Mouse (Mus musculus) limb, embryonic 10.5 days (tissue): ENCODE measurements around the gene Zfp346. TPM values are rescaled to one million over a fixed set of nuclear protein-coding genes. Genes with fewer than 3 reads are reported as not detected.
"Not testable (repeated sequence)": the region's sequence is repeated elsewhere in the genome, so short reads cannot be mapped to it uniquely, and the experiment has no call there.

Experiments
- DNase-seq: peaks from one replicate; pipeline ENCODE4 v3.0.0-alpha.2; 2017; ENCODE audit warnings: low spot score
- H3K27ac ChIP-seq: fragments of 300-500 bp; sonication (generic); 2 replicates; pipeline ENCODE4 v1.5.1; 2016; ENCODE audit warnings: mild to moderate bottlenecking
- H3K27me3 ChIP-seq: fragments of 300-500 bp; sonication (generic); 2 replicates; pipeline ENCODE4 v1.6.1; 2016; ENCODE audit warnings: low read depth, mild to moderate bottlenecking; ENCODE audit not compliant: poor library complexity, severe bottlenecking
- H3K36me3 ChIP-seq: fragments of 300-500 bp; sonication (generic); 2 replicates; pipeline ENCODE4 v1.6.1; 2016; ENCODE audit warnings: mild to moderate bottlenecking, moderate library complexity
- H3K4me1 ChIP-seq: fragments of 300-500 bp; sonication (generic); 2 replicates; pipeline ENCODE4 v1.6.1; 2016
- H3K4me3 ChIP-seq: fragments of 300-500 bp; sonication (generic); 2 replicates; pipeline ENCODE4 v1.5.1; 2016; ENCODE audit warnings: mild to moderate bottlenecking, moderate library complexity
- H3K9me3 ChIP-seq: fragments of 300-500 bp; sonication (generic); replicated peaks from 2 replicates; pipeline ENCODE4 v1.6.1; 2016; ENCODE audit warnings: mild to moderate bottlenecking
- WGBS: fragments of 180-500 bp; shearing (Covaris S2); methylation state at CpG from one replicate; pipeline ENCODE4 v1.1.7; 2016; 5-methylcytosine and 5-hydroxymethylcytosine counted together
- polyA plus RNA-seq: library from polyadenylated mRNA; unstranded; fragments of >200 nt; fragmentation: Nextera tagmentation; extraction: Ambion mirVana; gene quantifications from 2 replicates; pipeline ENCODE4 v1.2.1, GENCODE M21; 2016

Zfp346 gene
- 25.0 and 30.0 TPM in 2 replicates for polyA plus RNA-seq

- peaks cover 11% of the 10 kb centered on the region for H3K4me1 ChIP-seq
- WGBS = under 1% methylated on average over 65 of the region's 66 CpGs
- peak within 1 kb of the TSS; percentile 88 for H3K4me3 ChIP-seq
These were observed at the start of gene Zfp346 for GRCm38 (mm10) chr13:55105045-55105952. TSS of gene Zfp346 (plus strand) at chr13:55105311.

GRCm38 (mm10) chr13:55058042-55058441 lies 47.1 kb upstream of the Zfp346 start:
- no peaks in the 10 kb centered on the region for H3K4me1 ChIP-seq
- DNase-seq = no peak
- 93% methylated on average over 2 of the region's 2 CpGs for WGBS
- H3K36me3 ChIP-seq = peaks cover 28% of the 10 kb centered on the region
- H3K4me3 ChIP-seq = no peak overlapping the region
- H3K27ac ChIP-seq = no peak overlapping the region
- H3K27me3 ChIP-seq = no peaks in the 10 kb centered on the region
- H3K9me3 ChIP-seq = no peaks in the 10 kb centered on the region

More at GRCm38 (mm10) chr13:55105045-55105952, at the start of gene Zfp346:
- peak; percentile 96 for DNase-seq
- H3K36me3 ChIP-seq = peaks cover 24% of the 10 kb centered on the region
- no peaks in the 10 kb centered on the region for H3K27me3 ChIP-seq
- H3K9me3 ChIP-seq = no peaks in the 10 kb centered on the region
- H3K27ac ChIP-seq = peak within 1 kb of the TSS; percentile 92

- no peak for DNase-seq
- Histone ChIP-seq H3K9me3 (no peaks in the 10 kb centered on the region), H3K27ac (no peak overlapping the region), H3K4me3 (no peak overlapping the region), H3K27me3 (no peaks in the 10 kb centered on the region), H3K36me3 (peaks cover 14% of the 10 kb centered on the region), H3K4me1 (no peaks in the 10 kb centered on the region)
- WGBS = 90% methylated on average over 2 of the region's 2 CpGs
These were observed 41.8 kb upstream of the Zfp346 start for GRCm38 (mm10) chr13:55063276-55063675.

GRCm38 (mm10) chr13:55069719-55070118 lies 35.4 kb upstream of the Zfp346 start:
- Histone ChIP-seq H3K4me3 (no peak overlapping the region), H3K36me3 (0 out of 2 replicates have a peak, but pooled peaks cover 4% of the 10 kb centered on the region), H3K4me1 (no peaks in the 10 kb centered on the region), H3K27ac (no peak overlapping the region), H3K9me3 (no peaks in the 10 kb centered on the region), H3K27me3 (no peaks in the 10 kb centered on the region)
- no peak for DNase-seq
- 64% methylated on average over 7 of the region's 7 CpGs for WGBS

- H3K4me1 ChIP-seq = no peaks in the 10 kb centered on the region
- 6% methylated on average over 3 of the region's 3 CpGs for WGBS
- no peak for DNase-seq
These were observed 33.8 kb upstream of the Zfp346 start for GRCm38 (mm10) chr13:55071322-55071721.

DNA sequence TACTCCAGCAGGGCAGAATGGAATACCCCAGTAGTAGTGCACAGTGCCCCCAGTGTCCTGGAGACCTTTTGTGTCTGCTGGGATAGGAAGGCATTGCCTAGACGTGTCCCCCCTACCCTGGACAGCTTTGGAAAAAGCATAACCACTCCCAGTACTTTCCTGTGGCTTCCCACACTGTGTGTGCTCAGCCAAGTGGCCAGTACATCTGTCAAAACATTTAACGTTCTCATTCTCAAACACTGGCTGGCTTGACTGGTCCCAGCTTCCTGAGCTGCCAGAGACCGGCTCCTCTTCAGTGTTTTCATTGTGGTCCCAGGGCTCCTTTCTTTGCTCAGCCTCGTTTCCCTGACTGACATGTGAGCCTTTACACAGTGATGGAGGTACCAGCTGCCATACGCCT lies 29.5 kb upstream of the Zfp346 start:
- Histone ChIP-seq H3K4me3 (no peak overlapping the region), H3K27me3 (no peaks in the 10 kb centered on the region), H3K27ac (no peak overlapping the region), H3K4me1 (no peaks in the 10 kb centered on the region), H3K9me3 (no peaks in the 10 kb centered on the region), H3K36me3 (peaks cover 29% of the 10 kb centered on the region)
- DNase-seq = no peak
- 73% methylated on average over 5 of the region's 5 CpGs for WGBS

More at GRCm38 (mm10) chr13:55071322-55071721, 33.8 kb upstream of the Zfp346 start:
- H3K36me3 ChIP-seq = peaks cover 17% of the 10 kb centered on the region
- H3K27ac ChIP-seq = no peak overlapping the region
- no peaks in the 10 kb centered on the region for H3K9me3 ChIP-seq
- no peak overlapping the region for H3K4me3 ChIP-seq
- H3K27me3 ChIP-seq = no peaks in the 10 kb centered on the region

GRCm38 (mm10) chr13:55092588-55092987 lies 12.5 kb upstream of the Zfp346 start:
- Histone ChIP-seq H3K9me3 (no peaks in the 10 kb centered on the region), H3K4me1 (no peaks in the 10 kb centered on the region), H3K27me3 (no peaks in the 10 kb centered on the region), H3K36me3 (peaks cover 29% of the 10 kb centered on the region), H3K27ac (no peak overlapping the region), H3K4me3 (no peak overlapping the region)
- DNase-seq = no peak
- 94% methylated on average over 4 of the region's 4 CpGs for WGBS

DNA sequence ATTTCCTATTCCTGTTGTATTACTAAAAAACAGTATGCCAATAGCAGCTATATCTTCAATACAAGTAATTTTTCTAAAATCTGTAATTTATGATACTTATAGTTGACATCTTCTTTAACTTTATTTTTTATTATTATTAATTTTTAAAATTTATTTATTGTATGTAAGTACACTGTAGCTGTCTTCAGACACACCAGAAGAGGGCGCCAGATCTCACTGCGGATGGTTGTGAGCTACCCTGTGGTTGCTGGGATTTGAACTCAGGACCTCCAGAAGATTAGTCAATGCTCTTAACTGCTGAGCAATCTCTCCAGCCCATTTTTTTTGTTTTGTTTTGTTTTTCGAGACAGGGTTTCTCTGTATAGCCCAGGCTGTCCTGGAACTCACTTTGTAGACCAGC lies 7.3 kb upstream of the Zfp346 start:
- 94% methylated on average over 3 of the region's 3 CpGs for WGBS
- not testable (repeated sequence) for H3K4me3 ChIP-seq, H3K9me3 ChIP-seq, DNase-seq, H3K27ac ChIP-seq, H3K36me3 ChIP-seq, H3K27me3 ChIP-seq
- peaks cover 12% of the 10 kb centered on the region for H3K4me1 ChIP-seq

- DNase-seq = no peak
- 41% methylated on average over 20 of the region's 20 CpGs for WGBS
These were observed 5.9 kb upstream of the Zfp346 start for GRCm38 (mm10) chr13:55099066-55099725.

DNA sequence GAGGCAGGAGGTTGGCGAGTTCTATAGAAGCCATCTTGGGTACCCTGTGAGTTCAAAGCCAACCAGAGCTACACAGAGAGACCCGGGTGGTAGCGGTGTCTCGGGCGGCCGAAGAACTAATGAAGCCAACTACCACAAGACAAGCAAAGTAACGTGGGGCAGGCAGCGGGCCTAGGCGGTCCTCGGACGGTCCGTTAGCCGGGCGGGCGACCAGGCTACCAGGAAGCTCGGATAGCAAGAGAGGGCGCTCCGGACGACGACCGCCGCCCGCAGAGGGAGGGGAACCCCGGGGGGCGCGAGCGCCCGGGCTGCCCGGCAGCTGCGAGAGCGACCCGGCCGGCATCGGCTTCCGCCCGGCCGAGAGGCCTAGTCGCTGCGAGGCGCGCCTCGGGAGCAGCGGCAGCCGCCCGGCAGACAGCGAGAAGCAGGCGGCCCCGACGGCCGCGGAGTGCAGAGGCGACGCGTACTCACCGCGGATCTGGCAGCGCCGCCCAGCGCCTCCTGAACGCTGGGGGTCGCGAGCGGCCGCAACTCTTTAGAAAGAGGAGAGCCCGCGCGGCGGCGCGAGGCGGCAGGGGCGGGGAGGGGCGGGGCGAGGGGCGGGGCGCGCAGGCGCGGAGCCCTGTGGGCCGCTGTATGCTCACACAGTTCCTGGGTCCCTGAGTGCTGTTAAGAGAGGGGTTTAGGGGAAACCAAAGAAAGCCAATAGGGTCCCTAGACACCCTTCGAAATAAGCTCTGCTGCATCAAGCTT lies 5.2 kb upstream of the Zfp346 start, which contains the start of gene Uimc1:
TSS of gene Uimc1 (minus strand) at position 575 of the 753 bp plus-strand sequence.
- WGBS = under 1% methylated on average over 81 of the region's 81 CpGs
- Histone ChIP-seq H3K27ac (peak within 1 kb of the TSS; percentile 95), H3K36me3 (no peaks in the 10 kb centered on the region), H3K9me3 (no peaks in the 10 kb centered on the region), H3K4me3 (peak within 1 kb of the TSS; percentile 92), H3K4me1 (peaks cover 12% of the 10 kb centered on the region), H3K27me3 (no peaks in the 10 kb centered on the region)
- DNase-seq = peak; percentile 92

More at GRCm38 (mm10) chr13:55099066-55099725, 5.9 kb upstream of the Zfp346 start:
- H3K9me3 ChIP-seq = no peaks in the 10 kb centered on the region
- peak overlapping the region; percentile 95 for H3K27ac ChIP-seq
- no peaks in the 10 kb centered on the region for H3K36me3 ChIP-seq
- H3K27me3 ChIP-seq = no peaks in the 10 kb centered on the region
- H3K4me1 ChIP-seq = peaks cover 12% of the 10 kb centered on the region
- H3K4me3 ChIP-seq = peak overlapping the region; percentile 92

DNA sequence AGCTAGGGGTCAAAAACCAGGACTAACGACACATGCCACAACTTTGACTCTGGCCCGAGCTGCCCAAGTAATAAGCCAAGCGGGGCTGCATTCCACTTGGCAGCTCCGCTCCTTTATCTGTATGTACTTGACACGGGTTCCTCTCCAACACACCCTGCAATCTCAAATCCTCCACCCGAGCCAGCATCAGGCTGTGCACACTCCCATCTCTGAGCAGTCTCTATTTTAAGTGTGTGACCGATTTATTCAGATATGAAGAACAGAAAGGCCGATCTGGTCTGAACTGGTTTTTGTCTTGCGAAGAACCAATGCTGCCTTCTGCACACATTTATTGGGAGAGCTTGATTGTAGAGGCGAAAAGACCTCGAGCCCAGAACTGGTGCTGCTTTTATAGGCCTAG lies 3.5 kb upstream of the Zfp346 start:
- no peak overlapping the region for H3K27ac ChIP-seq
- DNase-seq = peak; percentile 26
- H3K9me3 ChIP-seq = no peaks in the 10 kb centered on the region
- no peaks in the 10 kb centered on the region for H3K27me3 ChIP-seq
- WGBS = 96% methylated on average over 11 of the region's 11 CpGs
- no peaks in the 10 kb centered on the region for H3K36me3 ChIP-seq
- H3K4me1 ChIP-seq = peaks cover 22% of the 10 kb centered on the region
- H3K4me3 ChIP-seq = no peak overlapping the region

DNA sequence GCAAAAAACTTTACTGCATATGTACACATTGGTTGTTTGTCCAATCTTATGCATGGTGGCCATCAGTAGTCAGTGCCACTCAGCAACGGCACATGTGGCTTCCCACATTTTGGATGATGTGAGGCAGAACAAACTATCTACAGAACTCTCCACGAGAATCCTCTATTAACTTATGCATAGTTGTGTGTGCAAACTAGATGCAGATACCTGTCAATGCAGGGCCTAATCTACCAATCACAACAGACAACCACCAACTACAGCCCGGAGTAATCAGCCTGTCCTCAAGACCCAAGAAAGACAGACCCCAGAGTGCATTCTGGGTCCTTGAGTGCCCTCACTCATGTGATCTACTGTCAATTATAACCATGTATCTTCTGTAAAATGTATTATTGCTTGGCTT lies 2.7 kb upstream of the Zfp346 start:
- DNase-seq = peak; percentile 17
- H3K36me3 ChIP-seq = peaks cover 1% of the 10 kb centered on the region
- H3K27ac ChIP-seq = no peak overlapping the region
- peaks cover 22% of the 10 kb centered on the region for H3K4me1 ChIP-seq
- H3K4me3 ChIP-seq = no peak overlapping the region
- WGBS = 92% methylated on average over 3 of the region's 3 CpGs
- H3K9me3 ChIP-seq = no peaks in the 10 kb centered on the region
- H3K27me3 ChIP-seq = no peaks in the 10 kb centered on the region
